Mouse (Mus musculus) liver, embryonic 14.5 days (tissue): ENCODE measurements around the gene Col1a1.
A peak's percentile ranks its signal among the peaks of the same experiment; 100 is the strongest.

Experiments
- CTCF ChIP-seq: IDR thresholded peaks from 2 replicates; pipeline ENCODE4 v1.5.1; 2016; ENCODE audit warnings: antibody characterized with exemption, low read depth, control low read depth
- EP300 ChIP-seq: IDR thresholded peaks from 2 replicates; pipeline ENCODE4 v1.6.1; 2016; ENCODE audit warnings: antibody characterized with exemption, low read depth

DNA sequence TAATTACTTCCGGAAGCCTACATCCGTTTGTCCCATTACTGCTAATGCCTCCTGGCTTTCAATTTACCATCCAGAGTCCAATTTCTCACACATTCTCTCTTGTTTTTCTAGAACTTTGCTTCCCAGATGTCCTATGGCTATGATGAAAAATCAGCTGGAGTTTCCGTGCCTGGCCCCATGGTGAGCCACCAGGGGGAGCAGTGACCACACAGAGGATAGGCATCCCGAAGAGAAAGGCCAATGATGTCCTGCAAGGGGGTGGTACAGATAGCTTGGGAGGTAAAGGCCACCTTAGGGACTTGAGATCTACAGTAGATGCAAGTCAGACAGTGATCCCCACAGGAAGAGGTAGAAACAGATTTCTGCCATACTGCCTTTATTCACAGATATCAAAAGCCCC, 3.3 kb downstream of the Col1a1 start:
- TF ChIP-seq CTCF (peak; percentile 89), EP300 (no peak)
